Mouse (Mus musculus): ENCODE data around the gene H2afy2. TPM values are rescaled to one million over a fixed set of nuclear protein-coding genes. Genes with fewer than 3 reads are reported as not detected.

H2afy2 gene
- total RNA-seq, 1 experiment from 2014 or later = not detected

GRCm38 (mm10) chr10:61788499-61788898, 4.6 kb upstream of the H2afy2 start:
- ATAC-seq (replicated peaks; ENCODE audit: insufficient number of reproducible peaks, low FRiP score, low TSS enrichment, poor library complexity, severe bottlenecking) = no peak

- ATAC-seq (replicated peaks; ENCODE audit: insufficient number of reproducible peaks, low FRiP score, low TSS enrichment, poor library complexity, severe bottlenecking) = no peak
Observed at GRCm38 (mm10) chr10:61787541-61788313, 3.8 kb upstream of the H2afy2 start.

GRCm38 (mm10) chr10:61784414-61784813, 467 bp upstream of the H2afy2 start:
- ATAC-seq (replicated peaks; ENCODE audit: insufficient number of reproducible peaks, low FRiP score, low TSS enrichment, poor library complexity, severe bottlenecking) = no peak

- no peak for ATAC-seq (replicated peaks; ENCODE audit: insufficient number of reproducible peaks, low FRiP score, low TSS enrichment, poor library complexity, severe bottlenecking)
Observed at GRCm38 (mm10) chr10:61782799-61783611, 942 bp downstream of the H2afy2 start.

GRCm38 (mm10) chr10:61781461-61782128, 2.4 kb downstream of the H2afy2 start:
- ATAC-seq (replicated peaks; ENCODE audit: insufficient number of reproducible peaks, low FRiP score, low TSS enrichment, poor library complexity, severe bottlenecking) = no peak

GRCm38 (mm10) chr10:61766806-61767205, 17.1 kb downstream of the H2afy2 start:
- no peak for ATAC-seq (replicated peaks; ENCODE audit: insufficient number of reproducible peaks, low FRiP score, low TSS enrichment, poor library complexity, severe bottlenecking)

GRCm38 (mm10) chr10:61765558-61765957, 18.4 kb downstream of the H2afy2 start:
- no peak for ATAC-seq (replicated peaks; ENCODE audit: insufficient number of reproducible peaks, low FRiP score, low TSS enrichment, poor library complexity, severe bottlenecking)

- ATAC-seq (replicated peaks; ENCODE audit: insufficient number of reproducible peaks, low FRiP score, low TSS enrichment, poor library complexity, severe bottlenecking) = no peak
Observed at GRCm38 (mm10) chr10:61764689-61765088, 19.3 kb downstream of the H2afy2 start.

- ATAC-seq (replicated peaks; ENCODE audit: insufficient number of reproducible peaks, low FRiP score, low TSS enrichment, poor library complexity, severe bottlenecking) = no peak
Observed at GRCm38 (mm10) chr10:61759869-61760268, 24.1 kb downstream of the H2afy2 start.

GRCm38 (mm10) chr10:61758904-61759303, 25.0 kb downstream of the H2afy2 start:
- no peak for ATAC-seq (replicated peaks; ENCODE audit: insufficient number of reproducible peaks, low FRiP score, low TSS enrichment, poor library complexity, severe bottlenecking)

GRCm38 (mm10) chr10:61757022-61757421, 26.9 kb downstream of the H2afy2 start:
- no peak for ATAC-seq (replicated peaks; ENCODE audit: insufficient number of reproducible peaks, low FRiP score, low TSS enrichment, poor library complexity, severe bottlenecking)

GRCm38 (mm10) chr10:61753071-61753470, 30.9 kb downstream of the H2afy2 start:
- no peak for ATAC-seq (replicated peaks; ENCODE audit: insufficient number of reproducible peaks, low FRiP score, low TSS enrichment, poor library complexity, severe bottlenecking)

GRCm38 (mm10) chr10:61751534-61752219, 32.3 kb downstream of the H2afy2 start:
- 0 out of 2 replicates have a peak, but pooled peaks have one; percentile 22 for ATAC-seq (replicated peaks; ENCODE audit: insufficient number of reproducible peaks, low FRiP score, low TSS enrichment, poor library complexity, severe bottlenecking)

GRCm38 (mm10) chr10:61750014-61750413, 33.9 kb downstream of the H2afy2 start:
- ATAC-seq (replicated peaks; ENCODE audit: insufficient number of reproducible peaks, low FRiP score, low TSS enrichment, poor library complexity, severe bottlenecking) = no peak

GRCm38 (mm10) chr10:61747302-61747701, 36.6 kb downstream of the H2afy2 start:
- ATAC-seq (replicated peaks; ENCODE audit: insufficient number of reproducible peaks, low FRiP score, low TSS enrichment, poor library complexity, severe bottlenecking) = no peak

- ATAC-seq (replicated peaks; ENCODE audit: insufficient number of reproducible peaks, low FRiP score, low TSS enrichment, poor library complexity, severe bottlenecking) = no peak
Observed at GRCm38 (mm10) chr10:61745133-61745532, 38.8 kb downstream of the H2afy2 start.

GRCm38 (mm10) chr10:61742336-61742735, 41.6 kb downstream of the H2afy2 start:
- no peak for ATAC-seq (replicated peaks; ENCODE audit: insufficient number of reproducible peaks, low FRiP score, low TSS enrichment, poor library complexity, severe bottlenecking)

GRCm38 (mm10) chr10:61741873-61742272, 42.1 kb downstream of the H2afy2 start:
- no peak for ATAC-seq (replicated peaks; ENCODE audit: insufficient number of reproducible peaks, low FRiP score, low TSS enrichment, poor library complexity, severe bottlenecking)

- ATAC-seq (replicated peaks; ENCODE audit: insufficient number of reproducible peaks, low FRiP score, low TSS enrichment, poor library complexity, severe bottlenecking) = no peak
Observed at GRCm38 (mm10) chr10:61741306-61741705, 42.6 kb downstream of the H2afy2 start.
